Mouse (Mus musculus) right cerebral cortex, postnatal 4 days (tissue): ENCODE results near the gene Fchsd2.

Source experiments
- DNase-seq: peaks from one replicate; pipeline ENCODE4 v3.0.0-alpha.2; 2022

The Fchsd2 gene

DNA sequence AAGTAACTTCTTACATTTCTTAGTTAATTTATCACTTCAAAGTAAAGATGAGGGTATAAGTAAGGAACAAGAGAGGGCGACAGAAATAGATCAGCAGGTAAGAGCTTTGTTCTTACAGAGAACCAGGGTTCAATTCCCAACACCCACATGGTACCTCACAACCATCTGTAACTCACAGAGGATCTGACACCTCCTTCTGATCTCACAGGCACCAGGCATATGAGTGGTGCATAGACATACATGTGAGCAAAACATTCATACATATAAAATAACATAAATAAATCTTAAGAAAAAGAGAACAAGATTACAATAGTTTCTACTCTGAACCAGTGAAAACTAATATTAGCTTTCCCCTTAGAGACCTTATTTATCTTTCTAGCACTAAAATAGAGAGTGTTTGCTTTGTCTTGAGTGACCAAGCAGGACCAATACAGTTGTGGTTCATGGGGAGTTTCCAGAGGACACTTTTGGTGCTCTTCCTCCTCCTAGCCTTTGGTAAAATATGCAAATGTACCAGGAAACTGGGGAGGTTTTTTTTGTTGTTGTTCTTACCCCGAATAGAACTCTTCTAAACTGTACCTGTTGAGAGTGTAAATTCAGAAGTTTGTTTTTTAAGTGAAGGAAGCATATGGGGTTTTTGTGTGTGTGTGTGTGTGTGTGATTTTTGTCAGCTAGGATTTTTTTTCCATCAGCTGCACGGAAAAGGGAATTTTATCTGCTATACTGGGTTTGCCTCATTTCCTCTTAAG lies 121.0 kb downstream of the Fchsd2 start:
- DNase-seq: no peak

DNA sequence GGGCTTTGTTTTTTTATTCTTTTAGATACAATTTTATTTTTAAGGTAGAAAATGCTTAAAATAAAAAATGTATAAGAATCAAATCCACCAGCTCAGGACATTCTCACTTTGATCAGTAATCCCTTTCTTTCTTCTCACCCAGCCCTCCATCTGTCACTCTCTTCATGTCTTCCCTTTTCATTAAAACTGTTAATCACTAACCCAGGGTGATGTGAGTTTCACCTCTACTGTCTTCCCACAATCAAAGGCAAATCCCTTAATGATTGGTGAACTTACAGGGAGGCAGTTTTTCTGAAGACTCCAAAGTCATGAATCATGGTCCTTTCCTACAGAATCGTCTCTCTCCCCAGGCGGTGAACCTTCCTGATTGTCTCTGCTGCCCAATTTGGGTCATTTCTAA lies 124.1 kb downstream of the Fchsd2 start:
- DNase-seq: no peak

DNA sequence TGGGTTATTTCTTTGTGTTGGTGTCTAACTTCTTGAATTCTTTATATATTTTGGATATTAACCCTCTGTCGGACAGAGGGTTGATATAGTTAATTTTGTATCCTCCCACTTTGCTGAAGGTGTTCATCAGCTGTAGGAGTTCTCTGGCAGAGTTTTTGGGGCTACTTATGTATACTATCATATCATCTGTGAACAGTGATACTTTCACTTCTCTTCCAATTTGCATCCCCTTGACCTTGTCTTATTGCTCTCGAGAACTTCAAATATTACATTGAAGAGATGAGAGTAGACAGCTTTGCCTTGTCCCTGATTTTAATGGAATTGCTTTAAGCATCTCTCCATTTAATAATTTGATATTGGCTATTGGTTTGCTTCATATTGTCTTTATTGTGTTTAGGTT lies 130.8 kb downstream of the Fchsd2 start:
- no peak for DNase-seq

DNA sequence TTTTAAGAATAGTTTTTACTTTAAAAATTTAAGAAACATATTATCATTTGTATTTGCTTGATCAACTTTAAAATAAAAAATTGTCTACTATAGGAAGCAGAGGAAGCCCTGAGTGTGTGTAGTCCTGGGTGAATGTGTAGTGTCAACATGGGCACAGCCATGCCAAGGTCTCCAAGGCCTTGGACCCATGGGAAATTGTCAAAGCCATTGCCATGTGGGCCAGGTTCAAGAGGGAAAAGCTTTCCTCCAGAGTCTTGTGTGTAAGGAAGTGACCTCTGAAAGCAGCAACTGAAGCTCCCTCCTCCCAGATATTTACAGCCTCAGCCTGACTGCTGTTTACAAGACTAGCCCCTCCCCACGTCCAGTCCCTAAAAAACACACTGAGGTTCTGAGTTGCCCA lies 136.7 kb downstream of the Fchsd2 start:
- DNase-seq: no peak

DNA sequence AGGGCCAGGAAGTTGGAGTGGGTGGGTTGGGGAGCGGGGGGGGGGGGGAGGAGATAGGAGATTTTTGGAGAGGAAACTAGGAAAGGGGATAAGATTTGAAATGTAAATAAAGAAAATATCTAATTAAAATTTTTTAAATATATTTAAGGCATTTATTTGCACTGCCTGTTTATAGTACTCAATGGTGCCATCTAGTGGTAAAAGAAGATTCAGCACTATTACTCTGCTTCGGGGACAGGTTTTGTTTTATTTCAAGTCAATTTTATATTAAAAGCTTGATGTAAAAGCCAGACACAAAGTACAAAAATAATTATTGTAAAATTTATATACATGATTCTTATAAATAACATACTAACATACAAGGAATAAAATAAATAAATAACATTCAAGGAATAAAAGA lies 138.8 kb downstream of the Fchsd2 start:
- DNase-seq: no peak

DNA sequence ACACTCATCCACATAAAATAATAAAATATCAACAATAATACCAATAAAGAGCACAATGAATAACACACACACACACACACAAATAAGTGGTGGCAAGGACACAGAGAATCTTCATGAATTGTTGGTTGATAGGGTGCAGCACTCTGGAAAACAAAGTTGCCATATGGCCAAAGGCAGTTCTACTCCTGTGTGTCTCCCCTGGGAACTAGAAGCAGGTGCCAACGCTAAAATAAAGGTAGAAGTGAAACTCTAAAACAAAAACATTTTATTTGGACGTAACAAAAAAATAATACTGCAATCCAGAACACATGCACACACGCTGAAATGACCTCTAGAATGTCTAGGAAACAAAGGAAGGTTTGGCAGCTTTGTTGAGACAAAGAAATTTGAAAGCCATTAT lies 140.1 kb downstream of the Fchsd2 start:
- DNase-seq: no peak

DNA sequence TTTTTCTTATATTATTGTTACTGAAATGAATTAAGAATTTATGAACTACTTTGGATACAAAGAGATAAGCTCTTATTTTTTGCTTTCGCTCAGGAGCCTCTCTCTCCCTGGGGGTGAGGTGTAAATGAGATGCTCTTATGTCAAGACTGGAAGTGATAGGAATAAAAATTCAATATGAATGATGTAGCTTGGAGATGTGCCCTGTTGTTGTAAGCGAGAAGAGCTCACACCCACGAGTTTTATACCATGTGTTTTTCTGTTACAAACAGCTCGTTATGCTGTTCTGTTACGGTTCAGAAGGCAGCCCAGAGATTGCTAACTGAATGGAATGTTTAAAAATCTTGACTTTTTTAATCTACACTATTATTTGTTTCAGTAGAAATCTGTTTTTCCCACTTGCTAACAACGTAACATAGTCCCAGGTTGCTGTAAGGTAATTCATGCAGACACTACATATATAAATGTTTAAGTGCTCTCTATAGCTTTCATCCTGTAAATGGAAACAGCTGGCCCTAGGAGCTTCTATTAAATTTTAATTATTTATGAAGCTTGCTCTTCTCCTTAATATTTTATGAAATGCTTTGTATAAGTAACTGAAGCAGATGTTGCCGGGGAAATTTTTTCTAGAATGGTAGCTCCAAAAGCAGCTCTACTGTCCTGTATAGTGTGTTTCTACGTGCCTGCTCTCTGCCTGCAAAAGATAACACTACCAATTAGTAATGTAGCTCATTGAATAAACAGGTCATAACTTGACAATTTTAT lies 144.2 kb downstream of the Fchsd2 start:
- no peak for DNase-seq

DNA sequence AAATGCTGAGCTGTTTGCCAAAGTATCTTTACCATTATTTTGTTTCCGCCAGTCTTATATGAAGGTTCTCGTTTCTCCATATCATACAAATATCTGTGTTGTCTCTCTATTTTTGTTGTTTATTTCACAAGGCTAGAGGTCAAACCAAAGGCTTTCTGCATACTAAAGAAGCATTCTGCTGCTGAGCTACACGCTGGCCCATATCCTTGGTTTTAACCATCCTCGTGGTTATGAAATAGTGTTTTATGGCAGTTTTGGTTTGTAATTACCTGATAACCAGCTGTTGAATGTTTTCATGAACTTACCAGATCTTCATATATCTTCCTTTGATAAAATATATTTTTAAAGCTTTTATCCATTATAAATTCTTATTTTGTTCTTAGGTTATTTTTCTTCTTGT lies 156.1 kb downstream of the Fchsd2 start:
- DNase-seq: no peak

DNA sequence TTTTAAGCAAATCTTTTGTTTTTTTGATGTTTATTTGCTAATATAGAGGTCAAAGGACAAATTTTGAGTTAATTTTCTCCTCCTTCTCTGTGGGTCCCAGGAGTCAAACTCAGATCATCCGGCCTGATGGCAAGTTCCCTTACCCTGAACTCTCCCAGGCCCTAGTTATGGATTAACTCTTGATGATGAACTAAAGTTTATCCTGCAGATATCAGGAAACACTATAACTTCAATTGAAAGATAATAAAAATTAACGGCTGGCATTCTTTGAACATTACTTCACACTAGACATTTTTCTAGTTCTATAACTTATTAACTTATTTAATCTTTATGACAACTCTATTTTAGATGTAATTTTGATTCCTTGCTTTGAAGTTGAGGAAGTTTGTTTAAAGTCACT lies 156.5 kb downstream of the Fchsd2 start:
- no peak for DNase-seq

DNA sequence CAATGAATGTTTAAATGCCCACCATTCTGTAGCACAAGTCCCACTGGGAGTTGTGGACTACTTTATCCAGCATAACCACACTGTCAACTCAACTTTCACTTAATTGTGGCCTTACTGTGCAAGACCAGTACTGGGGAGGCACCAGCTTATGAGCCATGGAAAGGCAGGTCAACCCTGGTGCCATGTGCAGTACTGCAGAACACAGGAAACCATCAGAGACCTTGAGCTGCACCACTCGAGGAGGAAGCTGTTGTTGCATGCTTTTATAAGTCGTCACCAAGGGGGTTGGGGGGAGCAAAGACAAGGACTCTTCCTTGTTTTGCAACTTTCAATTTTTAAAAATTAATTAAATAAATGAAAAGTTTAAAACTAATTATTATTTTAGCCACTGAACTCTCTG lies 160.4 kb downstream of the Fchsd2 start:
- DNase-seq: no peak

DNA sequence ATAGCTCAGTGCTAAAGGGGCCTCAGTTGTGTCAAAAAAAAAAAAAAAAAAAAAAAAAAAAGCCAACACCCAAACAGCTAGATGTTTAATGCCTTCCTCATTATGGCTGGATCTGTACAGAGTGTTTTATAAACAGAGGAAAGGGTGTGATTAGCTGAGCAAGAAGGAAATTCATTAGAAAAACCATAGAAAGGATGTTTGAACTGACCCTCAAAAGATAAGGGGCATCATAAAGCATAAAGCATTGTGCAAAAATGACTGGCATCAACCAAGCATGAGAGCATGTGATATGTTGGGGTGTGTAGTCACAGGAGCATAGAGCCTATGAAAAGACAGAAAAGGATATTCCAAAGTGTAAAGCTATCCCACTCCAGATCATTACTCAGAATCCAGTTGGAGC lies 165.8 kb downstream of the Fchsd2 start:
- no peak for DNase-seq

DNA sequence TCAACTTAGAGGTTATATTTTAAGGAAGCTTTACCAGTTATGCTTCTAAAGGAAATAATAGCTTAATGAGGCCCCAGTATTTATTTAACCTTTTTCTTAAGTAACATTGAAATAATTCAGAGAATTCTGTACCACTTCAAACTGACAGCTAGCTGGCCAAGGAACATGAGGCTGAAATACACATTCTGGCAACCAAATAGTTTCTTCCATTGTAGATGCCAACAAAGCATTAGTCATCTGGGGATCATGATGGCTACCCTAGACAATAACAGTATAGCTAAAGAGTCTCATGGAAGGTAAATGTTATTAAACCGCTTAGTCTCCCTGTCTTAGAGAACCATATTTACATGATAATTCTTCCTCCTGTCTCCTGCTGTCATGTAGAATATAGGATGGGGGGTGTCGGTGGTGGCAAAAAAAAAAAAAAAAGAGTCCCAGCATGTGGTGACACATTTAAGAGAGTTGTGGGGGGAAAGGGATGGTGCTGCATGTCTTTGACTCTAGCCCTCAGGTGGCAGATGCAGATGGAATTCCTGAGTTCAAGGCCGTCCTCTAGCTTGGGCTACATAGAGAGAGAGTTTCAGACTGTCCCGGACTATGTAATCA lies 169.4 kb downstream of the Fchsd2 start:
- no peak for DNase-seq

DNA sequence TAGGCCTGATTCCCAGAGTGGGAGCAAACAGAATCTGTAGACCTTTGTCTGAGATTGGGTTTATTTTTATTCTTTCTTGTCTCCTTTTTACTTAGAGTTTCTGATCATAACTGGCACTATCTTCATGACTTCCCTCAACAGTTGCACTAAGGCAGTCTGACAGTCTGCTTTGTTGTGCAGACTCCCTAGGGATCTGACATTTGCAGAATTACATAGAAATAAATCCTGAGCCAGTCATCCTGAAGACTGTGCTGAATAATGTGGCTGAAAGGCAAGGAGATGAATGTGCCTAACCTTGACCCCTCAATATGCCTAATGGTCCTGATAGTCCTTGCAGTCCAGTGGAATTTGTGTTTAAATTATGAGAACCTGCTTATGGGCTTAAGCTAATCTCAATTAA lies 170.8 kb downstream of the Fchsd2 start:
- DNase-seq: no peak

DNA sequence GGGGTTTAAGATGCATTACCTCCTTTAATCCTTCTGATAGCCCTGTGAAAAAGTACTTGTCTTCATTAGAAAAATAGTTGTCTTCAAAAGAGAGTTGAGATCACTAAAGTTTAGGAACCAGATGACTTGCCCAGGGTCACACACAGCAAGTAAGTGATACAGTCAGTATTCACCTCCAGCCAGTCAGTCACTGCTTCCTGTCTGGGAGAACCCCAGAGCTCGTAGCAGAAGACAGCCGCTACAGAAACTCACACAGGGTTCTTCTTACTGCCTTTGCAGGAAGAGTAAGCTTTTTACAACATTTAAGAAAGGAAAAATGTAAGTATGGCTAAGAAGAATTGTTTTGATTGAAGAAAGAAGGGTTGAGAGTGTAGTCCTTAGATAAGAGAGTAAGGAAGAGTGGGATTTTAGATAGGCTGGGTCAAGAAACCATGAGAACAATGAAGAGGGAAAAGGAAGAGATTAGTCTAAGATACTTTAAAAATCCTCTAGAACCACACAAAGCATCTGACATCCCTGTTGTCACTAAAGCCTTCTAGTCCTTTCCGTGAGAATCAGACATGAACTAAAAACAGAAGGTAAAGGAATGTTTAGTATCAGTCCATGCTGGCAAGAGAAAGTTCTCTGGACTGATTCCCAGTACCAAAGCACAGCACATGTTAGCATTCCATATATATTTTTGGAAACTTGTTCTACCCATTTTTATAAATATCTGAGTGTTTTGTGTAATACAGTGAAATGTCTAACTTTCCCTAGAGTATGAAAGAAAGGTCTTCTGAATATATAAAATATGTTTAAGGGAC lies 175.0 kb downstream of the Fchsd2 start:
- DNase-seq: no peak

DNA sequence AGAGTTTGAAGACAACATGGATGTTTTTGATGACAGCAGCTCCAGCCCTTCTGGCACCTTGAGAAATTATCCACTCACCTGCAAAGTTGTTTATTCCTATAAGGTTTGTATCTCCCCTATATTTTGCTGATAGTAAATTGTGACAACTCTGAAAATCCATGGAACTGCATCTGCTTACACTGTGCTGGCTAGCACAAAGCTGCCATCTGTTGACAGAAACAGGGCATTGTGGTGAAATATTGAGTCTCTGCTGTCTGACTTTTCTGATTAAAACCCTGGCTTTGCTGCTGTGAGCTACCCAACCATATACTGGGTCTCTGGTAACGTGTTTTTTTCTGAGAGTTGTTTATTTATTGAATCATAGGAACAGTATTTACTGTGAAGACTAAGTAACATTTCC lies 178.9 kb downstream of the Fchsd2 start:
- no peak for DNase-seq

DNA sequence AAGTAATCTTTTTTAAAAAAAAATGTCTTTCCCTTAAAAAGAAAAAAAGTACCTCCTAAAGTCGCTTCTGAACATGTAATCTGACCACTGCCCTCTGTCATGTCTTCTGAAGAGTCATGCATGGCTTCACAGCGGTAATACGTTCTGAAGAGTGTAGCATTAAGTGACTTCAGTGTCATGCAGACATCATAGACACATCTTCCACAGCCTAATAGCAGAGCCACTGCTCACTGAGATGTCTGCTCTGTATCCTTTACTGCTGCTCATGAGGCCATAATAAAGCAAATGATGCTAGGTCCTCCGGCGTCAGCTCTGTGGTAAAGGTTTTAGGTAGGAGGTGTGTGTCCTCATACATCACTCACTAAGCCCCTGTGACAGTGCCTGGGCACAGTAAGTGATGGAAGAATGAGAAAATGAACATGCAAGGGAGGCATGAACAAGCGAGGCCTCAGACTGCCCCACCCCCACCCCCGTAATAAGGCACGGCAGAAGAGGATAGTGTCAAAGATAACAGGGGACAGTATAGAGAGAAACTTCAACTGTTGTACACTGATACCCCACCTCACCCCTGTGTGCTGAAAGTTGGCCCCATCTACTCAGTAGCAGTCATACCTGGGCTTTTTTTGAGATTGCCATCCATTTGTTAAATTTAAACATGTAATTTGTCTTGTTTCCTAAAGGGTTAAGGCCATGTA lies 179.9 kb downstream of the Fchsd2 start:
- DNase-seq: no peak

DNA sequence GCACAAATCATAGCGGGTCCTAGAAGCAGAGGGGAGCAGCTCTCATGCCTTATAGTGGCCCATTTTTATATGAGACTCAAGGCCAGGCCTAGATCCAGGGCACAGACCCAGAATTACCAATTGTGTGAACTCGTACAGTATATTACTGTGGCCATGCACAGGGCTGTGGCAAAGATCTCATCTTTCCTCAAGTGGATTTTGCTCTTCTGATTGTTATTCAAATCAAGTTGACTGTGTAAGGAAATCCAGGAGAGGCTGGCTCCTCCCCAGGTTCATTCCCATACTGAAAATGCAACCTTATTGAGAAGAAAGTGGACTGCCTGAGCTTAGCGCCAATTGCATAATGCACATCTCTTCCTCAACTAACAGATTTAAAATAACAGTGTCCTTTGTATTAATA lies 190.1 kb downstream of the Fchsd2 start:
- DNase-seq: no peak

DNA sequence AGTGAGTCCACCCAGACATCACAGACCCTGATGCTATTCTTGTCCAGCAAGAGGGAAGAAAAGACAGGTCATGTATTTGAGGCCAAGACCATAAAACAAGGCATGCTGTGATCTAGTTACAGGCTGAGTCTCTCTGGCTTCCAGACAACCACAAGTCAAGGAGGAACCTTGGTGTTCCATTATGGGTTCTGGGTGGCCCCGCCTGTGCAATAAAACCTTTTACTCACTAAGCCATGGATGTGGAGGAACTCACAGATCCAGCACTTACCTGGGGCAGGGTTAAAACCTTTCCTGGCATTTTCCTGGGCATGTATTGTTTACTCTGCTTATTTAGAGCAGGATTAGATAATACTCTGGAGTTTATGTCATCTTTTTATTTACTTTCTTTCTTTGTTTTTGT lies 191.8 kb downstream of the Fchsd2 start:
- no peak for DNase-seq

DNA sequence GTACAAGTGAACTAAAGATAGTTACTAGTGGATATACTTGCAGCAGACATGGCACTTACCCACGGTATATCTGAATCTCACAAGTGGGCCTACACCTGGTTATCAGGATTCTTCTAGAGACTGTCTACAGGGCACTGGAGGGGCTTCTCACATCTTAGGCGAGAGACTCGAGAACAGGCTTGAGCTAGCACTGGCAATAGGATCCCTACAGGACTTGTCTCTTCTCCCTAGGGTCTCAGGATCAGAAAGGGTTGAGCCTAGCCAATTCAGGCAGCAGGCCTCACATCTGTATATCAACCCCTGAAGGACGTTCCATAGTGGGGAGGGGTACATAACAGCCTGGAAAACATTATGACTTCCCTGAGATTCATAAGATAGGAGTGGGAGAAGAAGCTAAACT lies 194.2 kb downstream of the Fchsd2 start:
- no peak for DNase-seq

DNA sequence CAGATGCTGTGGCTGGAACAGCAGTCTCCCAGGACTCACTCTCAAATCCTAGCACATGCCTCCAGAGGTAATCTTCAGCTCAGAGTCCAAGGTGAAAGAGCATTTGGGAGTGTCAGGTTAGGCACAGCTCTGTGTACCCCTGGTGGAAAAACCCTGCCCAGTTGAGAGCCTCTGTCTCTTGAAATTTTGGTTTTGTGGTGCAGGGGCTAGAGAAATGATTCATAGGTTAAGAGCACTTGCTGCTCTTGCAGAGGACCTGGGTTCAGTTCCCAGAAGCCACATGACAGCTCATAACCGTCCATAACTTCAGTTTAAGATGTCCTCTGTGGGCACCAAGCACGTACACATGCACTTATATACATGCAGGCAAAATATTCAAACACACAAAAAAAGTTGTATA lies 195.2 kb downstream of the Fchsd2 start:
- no peak for DNase-seq

DNA sequence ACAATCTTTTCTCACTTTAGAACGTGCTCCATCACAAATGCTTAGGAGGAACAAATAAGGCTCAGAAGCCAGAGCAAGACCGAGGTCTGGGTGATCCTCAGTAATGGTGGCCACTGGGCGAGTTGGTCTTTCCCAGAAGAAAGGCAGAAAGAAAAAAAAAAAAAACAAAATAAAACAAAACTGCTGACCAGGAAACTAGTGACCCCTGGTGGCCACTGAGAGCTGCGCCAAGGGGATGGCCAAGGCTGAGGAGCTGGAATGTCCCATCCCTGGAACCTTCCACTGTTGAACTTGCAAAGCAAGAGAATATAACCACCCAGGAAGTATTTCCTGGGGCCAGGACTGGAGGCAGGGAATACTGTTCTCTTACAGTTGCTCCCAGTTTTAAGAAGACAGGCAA lies 195.8 kb downstream of the Fchsd2 start:
- DNase-seq: peak; percentile 61

DNA sequence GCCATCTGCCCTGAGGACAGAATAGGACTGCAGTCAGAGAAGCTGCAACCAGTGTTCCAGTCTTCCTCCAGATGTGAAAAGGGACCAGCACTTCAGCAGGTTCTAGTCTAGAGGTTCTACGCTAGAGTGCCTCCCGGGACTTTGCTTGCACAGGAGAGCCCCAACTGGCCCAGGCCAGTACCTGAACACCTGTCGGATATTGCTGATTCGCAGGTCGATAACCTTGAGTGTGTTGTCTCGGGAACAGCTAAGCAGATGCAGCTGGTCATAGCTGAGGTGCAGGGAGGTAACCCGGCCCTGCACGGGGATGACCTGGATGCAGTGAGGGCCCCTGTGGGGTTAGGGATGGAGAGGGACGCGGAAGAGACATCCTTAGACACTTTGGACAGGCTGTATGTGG lies 197.7 kb downstream of the Fchsd2 start:
- DNase-seq: no peak

DNA sequence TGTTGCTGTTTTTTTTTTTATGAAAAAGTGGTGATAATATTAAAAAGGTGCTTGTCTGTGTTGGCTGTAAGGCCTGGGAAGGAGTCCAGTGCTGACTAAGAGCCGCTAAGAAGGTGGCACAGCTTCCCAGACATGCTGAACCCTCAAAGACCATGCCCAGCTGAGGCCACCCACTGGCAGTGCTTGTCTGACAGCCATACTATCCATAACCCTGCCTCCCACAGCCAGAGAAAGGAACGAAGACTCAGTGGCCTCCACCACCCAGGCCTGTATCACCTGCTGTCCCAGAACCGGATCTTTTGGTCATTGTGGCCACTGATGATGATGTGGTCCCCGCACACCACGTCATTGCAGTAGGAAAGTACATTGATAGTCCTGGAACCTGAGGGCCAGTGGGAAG lies 198.5 kb downstream of the Fchsd2 start:
- DNase-seq: no peak
